In genomic region chr9:120292488-120292887, GRCm38 (mm10) we compare ENCODE assay signal across 23 mouse cellular contexts. TPM values are rescaled to one million over a fixed set of nuclear protein-coding genes. Genes with fewer than 3 reads are reported as not detected.
A peak's percentile ranks its signal among the peaks of the same experiment; 100 is the strongest.
DNase-seq lines count a peak whose midpoint lies in the region; ATAC-seq and TF ChIP-seq lines count a peak whose summit lies in the region.
"Had no signal": no experiment of that assay in that cellular context is flagged by ENCODE, and none has a peak within 500 bp of the region (broad histone marks: within the 10 kb centered on the region; RNA-seq: fewer than 3 reads in every experiment).

No protein-coding gene starts in this region.

- ATAC-seq in heart, embryonic 12.5 days (ENCODE audit: insufficient number of reproducible peaks, low FRiP score): no peak
- ATAC-seq in midbrain, embryonic 16.5 days: no peak
- no peak for ATAC-seq in midbrain, embryonic 11.5 days (ENCODE audit: low FRiP score)
- no peak for ATAC-seq in midbrain, postnatal 0 days (ENCODE audit: low FRiP score)
- ATAC-seq: activated CD4-positive, CD25-positive, alpha-beta regulatory T cell, adult 4 months; CD4-positive, CD25-positive, alpha-beta regulatory T cell, adult 4 months; Patski had no signal

- H3K4me1 ChIP-seq in heart, embryonic 12.5 days (replicated peaks): no peaks in the 10 kb centered on the region
- peaks cover 14% of the 10 kb centered on the region for H3K4me1 ChIP-seq in midbrain, embryonic 10.5 days
- peaks cover 2% of the 10 kb centered on the region; the same call in 1 of the 2 replicates for H3K4me1 ChIP-seq in midbrain, embryonic 16.5 days (ENCODE audit: control insufficient read depth, insufficient read depth, low read length)
- H3K4me1 ChIP-seq in midbrain, embryonic 11.5 days (ENCODE audit: control insufficient read depth, insufficient read depth, low read length): no peaks in the 10 kb centered on the region; the same call in 1 of the 2 replicates
- no peaks in the 10 kb centered on the region for H3K4me1 ChIP-seq in midbrain, postnatal 0 days (ENCODE audit: insufficient read depth, low read length)

- WGBS in heart, embryonic 12.5 days: 63% methylated on average over 5 of the region's 5 CpGs
- WGBS in midbrain, embryonic 10.5 days: 83% methylated on average over 5 of the region's 5 CpGs
- 63% methylated on average over 5 of the region's 5 CpGs for WGBS in midbrain, embryonic 16.5 days
- 69% methylated on average over 5 of the region's 5 CpGs for WGBS in midbrain, embryonic 11.5 days
- WGBS in midbrain, postnatal 0 days: 71% methylated on average over 5 of the region's 5 CpGs

- no peaks in the 10 kb centered on the region for H3K9me3 ChIP-seq in heart, embryonic 12.5 days (replicated peaks)
- H3K9me3 ChIP-seq in midbrain, embryonic 10.5 days (replicated peaks): no peaks in the 10 kb centered on the region
- H3K9me3 ChIP-seq in midbrain, embryonic 16.5 days (replicated peaks; ENCODE audit: control insufficient read depth, low read length, poor library complexity, severe bottlenecking): no peaks in the 10 kb centered on the region
- H3K9me3 ChIP-seq in midbrain, embryonic 11.5 days (ENCODE audit: control insufficient read depth, low read length): no peaks in the 10 kb centered on the region
- H3K9me3 ChIP-seq in midbrain, postnatal 0 days (ENCODE audit: low read length): no peaks in the 10 kb centered on the region

- H3K36me3 ChIP-seq in heart, embryonic 12.5 days: no peaks in the 10 kb centered on the region
- no peaks in the 10 kb centered on the region for H3K36me3 ChIP-seq in midbrain, embryonic 10.5 days
- no peaks in the 10 kb centered on the region for H3K36me3 ChIP-seq in midbrain, embryonic 16.5 days (ENCODE audit: control insufficient read depth, insufficient read depth, low read length)
- H3K36me3 ChIP-seq in midbrain, embryonic 11.5 days (ENCODE audit: control insufficient read depth, insufficient read depth, low read length): no peaks in the 10 kb centered on the region
- no peaks in the 10 kb centered on the region for H3K36me3 ChIP-seq in midbrain, postnatal 0 days (ENCODE audit: insufficient read depth, low read length)
- H3K36me3 ChIP-seq: G1E had no signal

- H3K4me2 ChIP-seq in heart, embryonic 12.5 days: no peak overlapping the region
- no peak overlapping the region for H3K4me2 ChIP-seq in midbrain, embryonic 16.5 days (ENCODE audit: low read length)
- H3K4me2 ChIP-seq in midbrain, embryonic 11.5 days: no peak overlapping the region
- H3K4me2 ChIP-seq in midbrain, postnatal 0 days (ENCODE audit: low read depth, low read length, poor library complexity, severe bottlenecking): no peak overlapping the region

- no peak overlapping the region for H3K9ac ChIP-seq in heart, embryonic 12.5 days
- no peak overlapping the region for H3K9ac ChIP-seq in midbrain, embryonic 16.5 days (ENCODE audit: low read depth, low read length)
- no peak overlapping the region for H3K9ac ChIP-seq in midbrain, embryonic 11.5 days (ENCODE audit: low read length)
- no peak overlapping the region for H3K9ac ChIP-seq in midbrain, postnatal 0 days (replicated peaks; ENCODE audit: low read length, poor library complexity, severe bottlenecking)

- no peak overlapping the region for H3K4me3 ChIP-seq in heart, embryonic 12.5 days
- H3K4me3 ChIP-seq in midbrain, embryonic 10.5 days: no peak overlapping the region
- H3K4me3 ChIP-seq in midbrain, embryonic 16.5 days (ENCODE audit: low read depth, low read length): no peak overlapping the region
- no peak overlapping the region for H3K4me3 ChIP-seq in midbrain, embryonic 11.5 days (ENCODE audit: low read depth, low read length)
- H3K4me3 ChIP-seq in midbrain, postnatal 0 days (ENCODE audit: low read depth, low read length): no peak overlapping the region

- H3K27me3 ChIP-seq in heart, embryonic 12.5 days (replicated peaks): no peaks in the 10 kb centered on the region; the same call in 1 of the 2 replicates
- 0 out of 2 replicates have a peak, but pooled peaks cover 2% of the 10 kb centered on the region for H3K27me3 ChIP-seq in midbrain, embryonic 10.5 days (ENCODE audit: low read depth, poor library complexity, severe bottlenecking)
- no peaks in the 10 kb centered on the region for H3K27me3 ChIP-seq in midbrain, embryonic 16.5 days (ENCODE audit: control insufficient read depth, insufficient read depth, low read depth, low read length)
- no peaks in the 10 kb centered on the region for H3K27me3 ChIP-seq in midbrain, embryonic 11.5 days (ENCODE audit: control insufficient read depth, insufficient read depth, low read length)
- no peaks in the 10 kb centered on the region for H3K27me3 ChIP-seq in midbrain, postnatal 0 days (ENCODE audit: insufficient read depth, low read length)
- H3K27me3 ChIP-seq: CH12.LX, Patski had no signal

- DNase-seq in heart, adult 11 months: peak; percentile 74
- DNase-seq in midbrain, embryonic 10.5 days (ENCODE audit: low spot score): no peak
- peak; percentile 53 for DNase-seq in midbrain, embryonic 11.5 days (ENCODE audit: low spot score, missing footprints)
- DNase-seq in midbrain, postnatal 0 days (ENCODE audit: low spot score): no peak
- DNase-seq: adrenal gland, adult 2 months; adrenal gland, adult 8-10 months; adrenal gland, postnatal 10 days; adrenal gland, postnatal 14 days; adrenal gland, postnatal 25 days; adrenal gland, postnatal 36 days; B cell, adult 2 months; cerebellum, adult 11 months; cerebellum, adult 11-12 months; cerebellum, adult 18-20 months had no signal

- TF ChIP-seq CTCF in midbrain, postnatal 0 days (IDR thresholded peaks at IDR 0.05): no peak

- H3K27ac ChIP-seq in heart, embryonic 12.5 days (ENCODE audit: poor library complexity, severe bottlenecking): no peak overlapping the region
- 0 out of 2 replicates have a peak overlapping the region, but pooled peaks have one; percentile 23 for H3K27ac ChIP-seq in midbrain, embryonic 10.5 days (replicated peaks)
- H3K27ac ChIP-seq in midbrain, embryonic 16.5 days (ENCODE audit: low read length): no peak overlapping the region
- H3K27ac ChIP-seq in midbrain, embryonic 11.5 days (ENCODE audit: low read depth, low read length): no peak overlapping the region
- H3K27ac ChIP-seq in midbrain, postnatal 0 days (ENCODE audit: low read depth, low read length): no peak overlapping the region

RNA-seq across cellular contexts. Expression of gene Myrip, which starts 8.8 kb away (rescaled TPM):
- 0.95 and 1.1 TPM in 2 replicates for polyA plus RNA-seq in heart, embryonic 12.5 days (2016; fragmentation: Nextera tagmentation; extraction: Ambion mirVana)
- polyA plus RNA-seq in midbrain, embryonic 10.5 days (2016; fragmentation: Nextera tagmentation; extraction: Ambion mirVana): 0.43 and 0.79 TPM in 2 replicates
- 6.0 and 6.6 TPM in 2 replicates for polyA plus RNA-seq in midbrain, embryonic 16.5 days (2015; fragmentation: Nextera tagmentation; extraction: Ambion mirVana)
- 0.94 and 1.6 TPM in 2 replicates for polyA plus RNA-seq in midbrain, embryonic 11.5 days (2014; fragmentation: Nextera tagmentation; extraction: Ambion mirVana)
- 19.6 and 25.6 TPM in 2 replicates for total RNA-seq in midbrain, postnatal 0 days (2014; rRNA removed)
- polyA plus RNA-seq in midbrain, postnatal 0 days (2015; fragmentation: Nextera tagmentation; extraction: Ambion mirVana): 6.8 and 7.0 TPM in 2 replicates
- total RNA-seq: CH12.LX, MEL had no signal
- polyA plus RNA-seq: activated CD4-positive, CD25-positive, alpha-beta regulatory T cell, adult 4 months; C2C12; CD4-positive, CD25-positive, alpha-beta regulatory T cell, adult 4 months; G1E had no signal

Comparison
In these comparisons a context has a peak if more than half of its experiments do, and no peak if none do; other contexts are left out.
1. DNase-seq: peak in heart, adult 11 months (single experiment) and midbrain, embryonic 11.5 days (single experiment); none in midbrain, embryonic 10.5 days (single experiment) and midbrain, postnatal 0 days (single experiment).